Mouse (Mus musculus) hindbrain, embryonic 16.5 days (tissue): ENCODE data around the gene Gm17190. TPM values are rescaled to one million over a fixed set of nuclear protein-coding genes. Genes with fewer than 3 reads are reported as not detected.
A peak's percentile ranks its signal among the peaks of the same experiment; 100 is the strongest.
"Not testable (repeated sequence)": the region's sequence is repeated elsewhere in the genome, so short reads cannot be mapped to it uniquely, and the experiment has no call there.

Experiments
- ATAC-seq: fragments of 200-750 bp; cut with Nextera tagmentation; 2 replicates; pipeline ENCODE4 v1.8.0; 2017; ENCODE audit warnings: moderate TSS enrichment, moderate library complexity
- H3K27ac ChIP-seq: fragments of 300-500 bp; sonication (generic); 2 replicates; pipeline ENCODE4 v1.5.1; 2014; ENCODE audit warnings: low read depth, mild to moderate bottlenecking, control low read depth, low read length, moderate library complexity
- H3K27me3 ChIP-seq: fragments of 300-500 bp; sonication (generic); replicated peaks from 2 replicates; pipeline ENCODE4 v1.6.1; 2014; ENCODE audit warnings: low read length; ENCODE audit not compliant: control insufficient read depth, insufficient read depth
- H3K36me3 ChIP-seq: fragments of 300-500 bp; sonication (generic); 2 replicates; pipeline ENCODE4 v1.6.1; 2014; ENCODE audit warnings: mild to moderate bottlenecking, low read length, moderate library complexity, mixed read lengths; ENCODE audit not compliant: control insufficient read depth, insufficient read depth
- H3K4me1 ChIP-seq: fragments of 300-500 bp; sonication (generic); 2 replicates; pipeline ENCODE4 v1.6.1; 2014; ENCODE audit warnings: low read depth, low read length; ENCODE audit not compliant: control insufficient read depth, insufficient read depth
- H3K4me2 ChIP-seq: fragments of 300-500 bp; sonication (generic); 2 replicates; pipeline ENCODE4 v1.6.1; 2014; ENCODE audit warnings: mild to moderate bottlenecking, low read length, control low read depth, moderate library complexity
- H3K4me3 ChIP-seq: fragments of 300-500 bp; sonication (generic); 2 replicates; pipeline ENCODE4 v1.5.1; 2014; ENCODE audit warnings: mild to moderate bottlenecking, low read length, control low read depth, moderate library complexity
- H3K9ac ChIP-seq: fragments of 300-500 bp; sonication (generic); 2 replicates; pipeline ENCODE4 v1.6.1; 2014; ENCODE audit warnings: low read depth, mild to moderate bottlenecking, control low read depth, low read length, moderate library complexity
- H3K9me3 ChIP-seq: fragments of 300-500 bp; sonication (generic); 2 replicates; pipeline ENCODE4 v1.6.1; 2014; ENCODE audit warnings: mild to moderate bottlenecking, low read length, moderate library complexity; ENCODE audit not compliant: control insufficient read depth
- WGBS: fragments of 180-500 bp; shearing (Covaris S2); extraction: QIAGEN DNeasy Blood & Tissue Kit; methylation state at CpG from one replicate; pipeline ENCODE4 v1.1.7; 2014; 5-methylcytosine and 5-hydroxymethylcytosine counted together
- polyA plus RNA-seq: library from polyadenylated mRNA; unstranded; fragments of >200 nt; fragmentation: Nextera tagmentation; extraction: Ambion mirVana; gene quantifications from 2 replicates; pipeline ENCODE4 v1.2.1, GENCODE M21; 2015

Gm17190 gene
- 0.39 and 0.40 TPM in 2 replicates for polyA plus RNA-seq

DNA sequence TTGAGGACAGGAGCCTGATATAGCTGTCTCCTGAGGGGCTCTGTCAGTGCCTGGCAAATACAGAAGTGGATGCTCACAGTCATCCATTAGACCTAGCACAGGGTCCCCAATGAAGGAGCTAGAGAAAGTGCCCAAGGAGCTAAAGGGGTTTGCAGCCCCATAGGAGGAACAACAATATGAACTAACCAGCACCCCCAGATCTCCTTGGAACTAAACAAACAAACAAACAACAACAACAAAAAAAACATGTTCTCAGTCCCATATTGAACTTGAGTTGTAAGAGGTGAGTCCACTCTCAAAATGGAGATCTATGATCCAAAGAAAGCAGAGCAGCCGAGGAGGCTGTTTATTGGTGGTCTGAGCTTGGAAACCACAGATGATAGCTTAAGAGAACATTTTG is at the start of gene Gm17190:
Gene Gm17190 (plus strand): TSS at position 301 of the 400 bp plus-strand sequence.
- not testable (repeated sequence) for H3K9ac ChIP-seq, ATAC-seq

DNA sequence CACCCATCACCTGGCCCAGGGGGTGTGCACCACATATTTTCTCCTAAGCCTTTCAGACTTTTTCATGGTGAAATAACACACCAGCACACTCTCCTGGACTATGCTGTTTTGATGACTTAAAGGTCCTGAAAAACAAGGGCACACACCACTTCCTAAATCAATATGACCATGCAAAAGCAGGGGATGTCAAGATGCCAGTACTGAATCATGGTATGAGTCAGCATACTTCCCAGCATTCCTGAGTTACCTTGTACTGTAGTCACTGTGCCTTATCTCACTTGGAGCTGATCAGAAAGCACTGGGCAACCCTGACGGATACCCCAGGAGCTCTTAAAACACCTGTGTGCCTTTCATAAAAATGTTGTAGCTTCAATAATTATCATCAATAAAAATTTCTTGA is 42.3 kb upstream of the Gm17190 start:
- ATAC-seq = no peak

More for the DNA sequence above, at the start of gene Gm17190:
- H3K4me1 ChIP-seq, H3K4me2 ChIP-seq, H3K9me3 ChIP-seq, H3K27me3 ChIP-seq, H3K4me3 ChIP-seq, H3K36me3 ChIP-seq, H3K27ac ChIP-seq: not testable (repeated sequence)
- 94% methylated on average over 1 of the region's 1 CpGs for WGBS

DNA sequence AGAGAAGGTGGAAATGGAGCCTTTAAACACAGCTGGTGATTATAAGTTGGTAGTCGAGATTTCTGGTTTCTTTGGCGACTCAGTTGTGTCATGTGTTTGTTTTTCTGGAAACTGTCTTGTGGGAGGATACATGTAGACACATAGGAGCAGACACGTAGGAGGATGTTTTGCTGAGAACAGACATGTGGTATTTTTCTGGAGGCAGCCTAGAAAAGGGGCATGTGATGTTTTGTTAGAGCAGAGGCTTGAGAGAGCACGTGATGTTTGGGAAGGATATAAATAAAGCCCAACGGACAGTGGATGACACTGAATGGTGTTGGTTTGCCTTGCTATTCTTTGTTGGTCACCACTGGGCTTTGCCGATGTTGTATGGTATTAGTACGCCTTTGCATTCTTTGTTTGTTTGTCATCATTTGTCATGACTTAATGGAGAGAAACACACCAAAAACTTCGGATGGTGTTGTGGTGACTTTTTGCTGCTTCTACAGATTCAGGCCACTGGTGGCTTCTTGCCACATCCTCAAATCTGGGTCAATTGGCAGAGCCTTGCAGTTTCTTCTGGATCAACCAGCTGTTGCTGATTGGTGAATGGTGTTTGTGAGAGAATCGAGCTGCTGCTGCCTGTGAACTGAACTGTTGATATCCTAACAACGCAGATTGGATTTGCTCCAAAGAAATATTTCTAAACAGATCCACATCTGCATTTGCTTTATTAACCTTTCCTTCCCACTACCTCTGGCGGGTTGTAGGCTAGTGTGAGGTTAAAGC is 41.4 kb upstream of the Gm17190 start:
- no peaks in the 10 kb centered on the region for H3K36me3 ChIP-seq
- no peak for ATAC-seq
- no peak overlapping the region for H3K27ac ChIP-seq
- H3K4me2 ChIP-seq = no peak overlapping the region
- no peaks in the 10 kb centered on the region for H3K9me3 ChIP-seq
- H3K27me3 ChIP-seq = no peaks in the 10 kb centered on the region
- no peak overlapping the region for H3K9ac ChIP-seq
- WGBS = 83% methylated on average over 11 of the region's 11 CpGs
- H3K4me3 ChIP-seq = no peak overlapping the region
- H3K4me1 ChIP-seq = no peaks in the 10 kb centered on the region

More for the DNA sequence above, 42.3 kb upstream of the Gm17190 start:
- Histone ChIP-seq H3K9me3 (no peaks in the 10 kb centered on the region), H3K4me3 (no peak overlapping the region), H3K27me3 (no peaks in the 10 kb centered on the region), H3K9ac (no peak overlapping the region), H3K4me2 (no peak overlapping the region), H3K27ac (no peak overlapping the region), H3K4me1 (no peaks in the 10 kb centered on the region), H3K36me3 (no peaks in the 10 kb centered on the region)
- 93% methylated on average over 1 of the region's 1 CpGs for WGBS

DNA sequence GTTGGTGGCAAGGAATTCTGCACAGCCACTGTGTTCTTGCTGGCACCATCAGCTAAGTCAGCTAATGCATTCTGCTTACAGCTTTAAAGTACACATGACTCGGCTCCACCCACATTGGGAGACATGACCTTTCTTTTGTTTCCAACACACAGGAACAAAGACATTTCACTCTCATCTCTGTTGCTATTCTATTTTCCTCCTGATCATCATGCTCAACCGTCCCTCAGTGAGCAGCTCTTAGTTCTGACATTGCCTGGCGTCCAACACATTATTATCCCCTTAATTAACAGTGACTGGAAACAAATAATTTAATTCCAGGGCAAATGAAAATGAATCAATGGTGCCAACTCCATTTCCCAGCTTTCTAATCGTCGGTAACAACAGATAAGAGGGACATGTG is 36.5 kb upstream of the Gm17190 start:
- no peak overlapping the region for H3K9ac ChIP-seq
- H3K4me1 ChIP-seq = no peaks in the 10 kb centered on the region
- WGBS = 22% methylated on average over 5 of the region's 5 CpGs
- no peak; the same call in 1 of the 2 replicates for ATAC-seq
- H3K4me3 ChIP-seq = no peak overlapping the region
- H3K36me3 ChIP-seq = no peaks in the 10 kb centered on the region
- no peak overlapping the region for H3K27ac ChIP-seq
- no peaks in the 10 kb centered on the region for H3K27me3 ChIP-seq
- H3K9me3 ChIP-seq = no peaks in the 10 kb centered on the region
- H3K4me2 ChIP-seq = no peak overlapping the region

DNA sequence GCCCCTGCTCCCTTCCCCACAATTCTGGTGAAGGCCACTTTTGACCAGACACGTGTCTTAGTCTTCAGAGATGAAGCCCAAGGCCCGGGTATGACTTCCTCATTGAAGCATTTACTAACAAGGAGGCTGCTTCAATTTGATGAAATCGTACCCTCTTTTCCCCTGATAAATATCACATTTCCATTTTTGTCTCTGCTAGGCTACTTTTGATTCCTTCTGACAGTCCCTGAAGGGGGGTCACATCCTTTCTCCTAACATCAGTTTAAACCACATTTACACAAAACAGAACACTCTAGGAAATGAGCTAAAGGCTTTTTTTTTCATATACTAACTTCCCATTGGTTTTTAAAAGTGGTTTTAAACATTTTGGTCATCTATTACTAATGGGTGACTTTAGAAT is 29.1 kb upstream of the Gm17190 start:
- H3K36me3 ChIP-seq = no peaks in the 10 kb centered on the region
- no peak overlapping the region for H3K9ac ChIP-seq
- H3K4me2 ChIP-seq = no peak overlapping the region
- no peaks in the 10 kb centered on the region for H3K27me3 ChIP-seq
- H3K27ac ChIP-seq = no peak overlapping the region
- no peaks in the 10 kb centered on the region for H3K9me3 ChIP-seq
- 95% methylated on average over 3 of the region's 3 CpGs for WGBS
- H3K4me1 ChIP-seq = no peaks in the 10 kb centered on the region
- no peak overlapping the region for H3K4me3 ChIP-seq
- no peak for ATAC-seq

DNA sequence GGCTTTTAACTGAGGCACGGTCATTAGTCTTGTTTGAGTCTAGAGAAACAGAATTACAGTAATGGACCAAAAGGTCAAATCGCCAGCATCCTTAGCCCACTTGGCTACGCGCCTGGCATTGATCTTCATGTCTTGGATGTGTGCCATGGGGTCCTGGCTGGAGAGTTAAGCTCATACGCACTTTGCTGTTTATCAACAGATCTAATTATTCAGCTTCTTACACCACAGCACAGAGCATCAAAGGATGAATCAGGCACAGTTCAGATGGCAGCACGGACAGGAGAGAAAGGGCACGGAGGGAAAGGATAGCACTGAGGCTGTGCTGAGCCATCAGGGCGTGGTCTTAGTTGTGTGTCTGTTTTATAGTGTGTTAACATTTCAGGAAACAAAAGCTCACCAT is 8.3 kb upstream of the Gm17190 start:
- Histone ChIP-seq H3K27ac (no peak overlapping the region), H3K9ac (no peak overlapping the region), H3K4me2 (no peak overlapping the region), H3K27me3 (no peaks in the 10 kb centered on the region), H3K4me3 (no peak overlapping the region), H3K36me3 (no peaks in the 10 kb centered on the region), H3K4me1 (peaks cover 4% of the 10 kb centered on the region), H3K9me3 (no peaks in the 10 kb centered on the region; the same call in 1 of the 2 replicates)
- ATAC-seq = 0 out of 2 replicates have a peak, but pooled peaks have one; percentile 64
- WGBS = 43% methylated on average over 8 of the region's 8 CpGs

DNA sequence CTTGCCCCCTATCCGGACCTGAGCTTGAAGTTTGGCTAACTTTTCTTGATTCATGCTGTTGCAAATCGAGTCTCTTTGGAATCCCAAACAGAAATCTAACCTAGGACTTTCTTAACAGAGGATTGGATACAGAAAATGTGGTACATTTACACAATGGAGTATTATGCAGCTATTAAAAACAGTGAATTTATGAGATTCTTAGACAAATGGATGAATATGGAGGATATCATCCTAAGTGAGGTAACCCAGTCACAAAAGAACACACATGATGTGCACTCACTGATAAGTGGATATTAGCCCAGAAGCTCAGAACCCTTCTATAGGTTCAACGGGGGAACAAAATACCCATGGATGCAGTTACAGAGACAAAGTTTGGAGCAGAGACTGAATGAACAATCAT is 578 bp upstream of the Gm17190 start, which contains the start of gene Gm20075:
Gene Gm20075 (minus strand): TSS at position 101 of the 400 bp plus-strand sequence.
- not testable (repeated sequence) for H3K9me3 ChIP-seq, H3K27ac ChIP-seq, H3K4me2 ChIP-seq, H3K4me1 ChIP-seq, H3K9ac ChIP-seq, H3K4me3 ChIP-seq, ATAC-seq, H3K27me3 ChIP-seq, H3K36me3 ChIP-seq
- WGBS = 94% methylated on average over 3 of the region's 3 CpGs

DNA sequence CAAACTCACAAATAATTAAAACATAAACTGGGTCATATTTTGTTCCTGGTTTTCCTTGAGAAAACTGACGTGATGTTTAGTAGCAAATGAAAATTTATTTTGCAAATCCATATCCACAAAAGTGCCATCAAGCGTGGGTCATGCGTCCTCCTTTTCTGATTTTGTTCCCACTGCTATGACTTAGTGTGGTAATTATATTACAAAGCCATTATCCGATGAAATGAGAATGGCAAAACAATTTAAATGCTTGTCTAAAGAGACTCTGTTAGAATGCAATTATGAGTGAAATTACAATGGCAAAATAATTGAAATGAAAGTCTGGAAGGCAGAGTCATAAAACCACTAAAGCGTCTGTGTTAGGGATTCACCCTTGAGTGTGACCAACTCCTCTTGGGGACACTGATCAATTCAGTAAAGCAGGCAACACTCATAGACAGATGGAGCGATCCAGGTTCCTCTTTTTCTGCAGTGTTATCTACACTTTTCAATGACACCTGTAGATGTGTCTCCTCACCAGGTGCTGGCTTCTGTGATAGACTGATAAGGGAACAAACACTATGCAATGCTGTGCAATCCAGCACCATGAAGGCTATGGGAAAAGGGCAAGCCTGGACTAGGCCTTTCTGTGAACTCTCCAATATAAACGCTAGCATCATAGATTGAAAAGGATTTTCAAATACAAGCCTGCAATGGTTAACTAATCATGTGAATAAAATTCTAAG is 3.9 kb downstream of the Gm17190 start:
- Histone ChIP-seq H3K4me3 (no peak overlapping the region), H3K4me1 (no peaks in the 10 kb centered on the region), H3K9me3 (no peaks in the 10 kb centered on the region), H3K36me3 (peaks cover 3% of the 10 kb centered on the region; the same call in 1 of the 2 replicates), H3K9ac (no peak overlapping the region), H3K27ac (no peak overlapping the region), H3K4me2 (no peak overlapping the region), H3K27me3 (no peaks in the 10 kb centered on the region)
- WGBS = 73% methylated on average over 7 of the region's 7 CpGs
- 0 out of 2 replicates have a peak, but pooled peaks have one; percentile 37 for ATAC-seq

DNA sequence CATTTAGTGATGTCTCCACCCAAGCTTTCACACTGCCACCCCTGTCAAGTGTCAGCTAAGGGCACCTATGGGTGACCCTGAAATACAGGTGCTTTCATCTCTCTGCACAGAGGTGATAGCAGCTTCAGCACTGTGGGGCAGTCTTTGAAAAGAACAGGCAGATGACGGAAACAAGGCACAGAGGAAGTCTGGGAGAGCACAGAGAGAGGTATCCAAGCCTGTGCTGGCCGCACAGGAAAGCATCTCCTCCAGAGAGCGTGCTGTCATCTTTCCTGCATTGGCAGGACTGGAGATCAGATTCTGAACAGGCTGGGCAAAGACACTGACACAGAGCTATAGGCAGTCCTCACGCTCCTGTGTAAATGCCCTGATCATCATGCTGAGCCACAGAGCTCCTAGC is 9.1 kb downstream of the Gm17190 start:
- H3K4me2 ChIP-seq = no peak overlapping the region
- 58% methylated on average over 4 of the region's 4 CpGs for WGBS
- no peaks in the 10 kb centered on the region for H3K27me3 ChIP-seq
- no peak overlapping the region for H3K4me3 ChIP-seq
- no peaks in the 10 kb centered on the region for H3K4me1 ChIP-seq
- H3K27ac ChIP-seq = no peak overlapping the region
- H3K36me3 ChIP-seq = peaks cover 3% of the 10 kb centered on the region; the same call in 1 of the 2 replicates
- no peak for ATAC-seq
- H3K9me3 ChIP-seq = no peaks in the 10 kb centered on the region
- H3K9ac ChIP-seq = no peak overlapping the region
